Mouse (Mus musculus) bone marrow, adult 2 months (tissue): ENCODE results near the gene Stard13.

Experiments used
- CTCF ChIP-seq: fragments of 200-500 bp; IDR thresholded peaks from 2 replicates; pipeline ENCODE4 v1.5.1; 2011; ENCODE audit warnings: low read length, control low read depth; ENCODE audit not compliant: control insufficient read depth, insufficient read depth
- POLR2A ChIP-seq: fragments of 200-500 bp; IDR thresholded peaks from 2 replicates; pipeline ENCODE4 v1.6.1; 2011; ENCODE audit warnings: low read depth, mild to moderate bottlenecking, control low read depth, low read length, borderline replicate concordance; ENCODE audit not compliant: control insufficient read depth

- TF ChIP-seq CTCF (no peak), POLR2A (no peak)
Measured at GRCm38 (mm10) chr5:151251656-151252055, 18.0 kb upstream of the Stard13 start.
